Mouse (Mus musculus) ES-E14 (cell line): ENCODE data around the gene Pgk1.

Experiments
- ZC3H11A ChIP-seq: IDR thresholded peaks from 2 replicates; pipeline ENCODE4 v1.6.1; 2012; ENCODE audit warnings: low read depth, mild to moderate bottlenecking, inconsistent platforms, low read length, borderline replicate concordance
- ZNF384 ChIP-seq: IDR thresholded peaks from 2 replicates; pipeline ENCODE4 v1.6.1; 2012; ENCODE audit warnings: low read depth, low read length, inconsistent platforms

DNA sequence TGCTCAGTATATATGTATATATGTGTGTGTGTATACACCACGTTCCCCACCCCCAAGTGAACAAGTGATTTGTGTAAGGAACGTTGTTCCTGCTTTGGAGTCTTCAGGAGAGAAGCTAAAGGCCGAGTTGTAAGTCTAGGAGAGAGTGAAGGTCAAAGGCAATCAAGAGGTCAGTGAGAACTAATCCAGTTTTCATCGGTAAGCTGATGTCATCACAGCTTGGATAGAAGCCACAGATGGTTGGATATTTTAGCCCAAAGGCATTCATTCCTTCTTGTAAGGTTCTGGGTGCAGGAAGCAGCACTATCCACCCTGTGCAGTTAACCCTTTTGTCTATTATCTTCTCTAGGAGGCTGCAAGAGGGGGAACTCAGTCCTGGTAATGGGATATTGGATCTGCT is 3.2 kb downstream of the Pgk1 start:
- no peak for TF ChIP-seq ZNF384
- no peak for TF ChIP-seq ZC3H11A
